Mouse (Mus musculus) lung, adult 2 months (tissue): ENCODE measurements around the gene Efna4. TPM values are rescaled to one million over a fixed set of nuclear protein-coding genes. Genes with fewer than 3 reads are reported as not detected.
A peak's percentile ranks its signal among the peaks of the same experiment; 100 is the strongest.

Experiments
- DNase-seq: peaks from one replicate; pipeline ENCODE4 v3.0.0; 2022
- H3K4me1 ChIP-seq: fragments of 200-500 bp; 2 replicates; pipeline ENCODE4 v1.6.1; 2011; ENCODE audit warnings: low read length; ENCODE audit not compliant: control insufficient read depth, insufficient read depth
- H3K4me3 ChIP-seq: fragments of 200-500 bp; replicated peaks from 2 replicates; pipeline ENCODE3; 2011; ENCODE audit warnings: low read depth, mild to moderate bottlenecking, control low read depth, low read length; ENCODE audit errors: extremely low read depth
- CTCF ChIP-seq: fragments of 200-500 bp; IDR thresholded peaks from 2 replicates; pipeline ENCODE4 v1.5.1; 2011; ENCODE audit warnings: mild to moderate bottlenecking, low read length, control low read depth; ENCODE audit not compliant: insufficient read depth
- POLR2A ChIP-seq: fragments of 200-500 bp; IDR thresholded peaks from 2 replicates; pipeline ENCODE4 v1.6.1; 2011; ENCODE audit warnings: low read depth, mild to moderate bottlenecking, control low read depth, low read length, borderline replicate concordance; ENCODE audit errors: extremely low read depth
- WGBS: fragments of 180-500 bp; shearing (Covaris S2); methylation state at CpG from one replicate; pipeline ENCODE4 v1.1.7; 2018; 5-methylcytosine and 5-hydroxymethylcytosine counted together
- polyA plus RNA-seq: library from polyadenylated mRNA; depleted of rRNA; stranded (reverse); fragments of >200 nt; gene quantifications from 2 replicates; pipeline ENCODE4 v1.2.3, GENCODE M21; 2012

Gene Efna4
- polyA plus RNA-seq, 1 experiment, result 9.3 TPM

DNA sequence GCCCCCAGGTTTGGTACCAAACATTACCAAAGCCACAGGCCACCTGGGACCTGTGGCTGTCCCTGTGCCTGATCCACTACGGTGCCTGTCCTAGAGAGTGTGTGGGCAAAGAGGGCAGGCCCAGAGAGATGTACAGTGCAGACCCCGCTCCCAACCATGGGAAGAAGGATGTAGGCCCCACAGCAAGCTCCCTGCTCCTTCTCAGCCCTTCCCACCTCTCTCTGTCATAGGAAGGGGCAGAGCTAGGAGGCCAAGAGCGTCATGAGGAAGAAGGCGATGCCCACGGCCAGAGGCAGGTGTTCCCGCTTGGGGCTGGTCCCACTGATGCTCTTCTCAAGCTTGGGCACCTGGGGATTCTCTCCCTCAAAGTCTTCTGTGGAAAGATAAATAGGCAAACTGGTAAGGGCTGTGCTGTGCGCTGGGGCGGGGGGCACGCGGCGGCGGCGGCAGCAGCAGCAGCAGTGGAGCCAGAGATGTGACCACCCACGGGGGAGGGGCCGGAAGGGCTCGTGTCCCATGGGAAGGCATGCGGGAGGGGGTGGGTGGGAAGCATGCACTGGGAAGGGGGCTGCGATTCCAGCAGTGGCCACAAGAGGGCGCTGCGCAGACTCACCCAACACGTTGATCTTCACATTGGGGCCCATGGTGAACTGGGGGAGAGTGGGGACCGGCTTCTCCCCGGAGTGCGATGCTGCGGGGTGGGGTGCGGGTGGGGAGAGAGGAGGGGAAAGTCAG lies 22.5 kb downstream of the Efna4 start:
- 6% methylated on average over 25 of the region's 26 CpGs for WGBS
- TF ChIP-seq POLR2A (peak; percentile 32; the same call in 1 of the 2 replicates), CTCF (peak; percentile 89)
- Histone ChIP-seq H3K4me3 (peak overlapping the region; percentile 25), H3K4me1 (peaks cover 14% of the 10 kb centered on the region)
- DNase-seq, result peak; percentile 81

DNA sequence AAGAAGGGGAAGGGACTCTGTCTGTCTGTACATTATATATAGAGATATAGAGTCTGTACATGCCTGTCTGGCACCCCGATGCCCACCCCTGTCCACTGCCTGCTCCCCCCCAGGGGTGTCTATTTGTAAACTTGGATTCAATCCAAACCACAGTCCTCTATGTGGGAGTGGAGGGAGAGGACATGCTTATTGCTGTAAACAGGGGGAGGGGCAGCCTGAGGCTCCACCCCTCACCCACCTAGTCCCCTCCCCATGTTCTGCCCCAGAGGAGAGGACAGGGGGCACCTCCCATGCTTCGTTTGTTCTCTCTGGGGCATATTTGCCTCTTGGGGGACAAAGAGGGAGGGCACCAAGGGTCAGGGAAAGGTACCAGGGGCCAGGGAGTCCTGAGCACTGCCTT lies 23.0 kb downstream of the Efna4 start:
- TF ChIP-seq CTCF (no peak), POLR2A (no peak)
- 29% methylated on average over 2 of the region's 2 CpGs for WGBS
- H3K4me1 ChIP-seq, result peaks cover 14% of the 10 kb centered on the region
- no peak overlapping the region for H3K4me3 ChIP-seq
- peak; percentile 57 for DNase-seq

DNA sequence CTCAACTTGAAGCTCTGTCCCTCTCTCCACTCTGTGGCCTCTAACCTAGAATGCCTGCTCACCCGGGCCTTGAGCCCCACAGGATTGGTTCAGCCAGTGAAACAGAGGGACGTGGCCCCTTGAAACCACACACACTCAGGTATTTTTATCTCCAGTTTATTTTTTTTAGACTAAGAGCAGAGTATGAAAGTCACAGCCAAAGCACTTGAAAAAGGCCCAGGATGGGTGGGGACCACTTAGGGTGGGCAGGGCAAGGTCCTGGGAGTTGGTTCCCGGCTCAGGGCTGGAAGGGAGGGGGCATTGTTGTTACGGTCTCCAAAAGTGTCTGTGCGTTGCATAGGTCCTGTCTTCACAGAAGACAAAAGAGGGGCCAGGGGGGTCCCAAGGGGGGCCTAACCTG lies 23.5 kb downstream of the Efna4 start:
- Histone ChIP-seq H3K4me1 (peaks cover 14% of the 10 kb centered on the region), H3K4me3 (no peak overlapping the region)
- TF ChIP-seq CTCF (no peak), POLR2A (no peak)
- peak; percentile 62 for DNase-seq
- 45% methylated on average over 5 of the region's 5 CpGs for WGBS

DNA sequence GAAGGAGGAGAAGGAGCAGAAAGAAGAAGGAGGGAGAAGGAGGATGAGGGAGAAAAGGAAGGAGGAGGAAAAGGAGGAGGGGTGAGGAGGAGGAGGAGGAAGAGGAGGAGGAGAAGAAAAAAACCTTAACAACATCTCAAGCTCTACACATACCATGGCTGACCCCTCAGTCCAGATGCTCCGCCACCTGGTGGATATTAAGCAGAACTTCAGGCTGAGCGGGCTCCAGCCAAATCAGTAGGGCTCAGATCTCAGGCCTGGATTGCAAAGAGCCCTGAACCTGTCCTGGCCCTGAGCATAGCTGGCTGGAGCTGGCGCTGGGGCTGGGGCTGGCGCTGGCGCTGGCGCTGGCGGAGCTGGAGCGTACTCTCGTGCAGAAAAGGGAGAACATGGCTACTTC lies 29.7 kb downstream of the Efna4 start:
- peak; percentile 60 for DNase-seq
- WGBS, result 5% methylated on average over 9 of the region's 9 CpGs

DNA sequence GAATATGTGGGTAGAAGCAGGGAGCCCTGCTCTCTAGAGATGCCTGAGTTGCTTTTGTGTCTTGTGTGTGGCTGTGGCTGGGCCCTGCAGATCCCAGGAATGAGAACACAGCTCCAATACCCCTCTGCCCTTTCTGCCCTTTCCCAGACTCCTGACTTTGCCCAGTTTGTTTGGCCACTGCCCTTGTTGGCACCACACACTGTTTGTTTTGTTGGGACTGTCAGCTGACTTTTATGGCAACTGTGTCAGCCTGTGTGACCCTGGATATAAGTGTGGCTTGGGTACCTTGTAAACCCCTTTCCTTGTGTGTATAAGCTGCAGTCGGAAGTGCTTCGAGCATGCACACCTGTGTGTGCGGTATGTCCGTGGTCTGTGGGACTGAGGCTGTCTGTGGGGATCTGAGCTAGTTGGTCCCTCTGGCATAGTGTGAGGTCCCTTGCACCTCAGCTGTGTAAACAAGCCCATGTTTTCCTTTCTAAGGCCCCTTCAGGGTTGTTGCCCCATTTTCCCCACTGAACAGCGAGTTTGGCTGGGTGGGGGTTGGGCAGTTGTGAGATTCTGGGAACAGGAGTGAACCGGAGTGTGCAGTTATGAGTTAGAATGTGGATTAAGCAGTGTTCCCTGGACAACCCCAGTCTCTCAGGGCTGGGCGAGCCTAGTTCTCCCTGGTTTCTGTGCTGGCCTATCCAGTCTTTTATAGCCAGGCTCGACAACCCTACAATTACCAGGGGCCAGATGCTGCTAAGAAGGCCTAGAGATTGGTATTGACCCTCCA lies 32.1 kb downstream of the Efna4 start:
- peak; percentile 28 for DNase-seq
- WGBS, result 67% methylated on average over 8 of the region's 8 CpGs

More for the DNA sequence above, 29.7 kb downstream of the Efna4 start:
- Histone ChIP-seq H3K4me1 (0 out of 2 replicates have a peak, but pooled peaks cover 2% of the 10 kb centered on the region), H3K4me3 (no peak overlapping the region)
- TF ChIP-seq CTCF (peak; percentile 91), POLR2A (no peak)

DNA sequence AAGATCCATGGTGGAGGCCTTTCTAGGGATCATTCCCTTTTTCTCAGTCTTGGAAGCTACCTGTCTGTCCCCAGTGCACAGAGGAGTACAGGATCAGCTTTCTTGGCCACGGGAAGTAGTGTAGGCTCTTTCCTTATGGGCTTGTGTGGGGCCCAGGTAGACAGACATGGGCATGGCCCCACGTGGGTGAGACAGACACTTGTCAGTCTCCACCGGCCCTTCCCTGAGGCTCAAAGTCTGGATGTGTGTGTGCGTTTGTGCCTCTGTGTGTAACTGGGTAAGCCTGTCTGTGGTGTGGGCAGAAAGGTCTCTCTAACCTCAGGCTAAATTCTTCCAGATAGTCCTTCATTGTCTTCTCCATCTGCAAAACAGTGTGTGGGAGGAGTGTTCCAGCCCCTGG lies 32.7 kb downstream of the Efna4 start:
- TF ChIP-seq POLR2A (no peak), CTCF (no peak)
- Histone ChIP-seq H3K4me1 (0 out of 2 replicates have a peak, but pooled peaks cover 2% of the 10 kb centered on the region), H3K4me3 (no peak overlapping the region)
- DNase-seq, result no peak
- WGBS, result 64% methylated on average over 4 of the region's 4 CpGs

More for the DNA sequence above, 32.1 kb downstream of the Efna4 start:
- 0 out of 2 replicates have a peak, but pooled peaks cover 2% of the 10 kb centered on the region for H3K4me1 ChIP-seq
- TF ChIP-seq POLR2A (no peak), CTCF (no peak)
- H3K4me3 ChIP-seq, result no peak overlapping the region

DNA sequence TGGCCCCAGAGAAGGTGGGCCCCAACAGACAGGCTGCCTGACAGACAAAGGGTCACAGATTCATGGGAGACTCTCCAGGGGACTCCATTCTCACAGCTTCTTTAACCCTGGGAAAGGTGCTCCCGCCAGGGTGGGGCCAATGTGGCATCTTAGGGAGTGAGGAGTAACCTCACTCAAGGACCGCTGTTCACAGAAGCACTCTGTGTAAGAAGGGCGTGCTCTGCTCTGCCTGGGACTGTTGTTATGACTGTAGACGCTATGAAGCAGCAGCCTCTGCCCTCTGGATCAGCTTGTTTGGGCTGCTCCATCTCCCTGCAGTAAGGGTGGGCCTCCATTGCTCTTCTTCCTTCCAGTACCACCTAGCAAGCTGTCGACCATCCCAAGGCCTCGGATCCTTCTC lies 33.4 kb downstream of the Efna4 start:
- no peak for DNase-seq
- peaks cover 3% of the 10 kb centered on the region; the same call in 1 of the 2 replicates for H3K4me1 ChIP-seq
- TF ChIP-seq POLR2A (no peak), CTCF (no peak)
- 50% methylated on average over 6 of the region's 6 CpGs for WGBS
- H3K4me3 ChIP-seq, result no peak overlapping the region

DNA sequence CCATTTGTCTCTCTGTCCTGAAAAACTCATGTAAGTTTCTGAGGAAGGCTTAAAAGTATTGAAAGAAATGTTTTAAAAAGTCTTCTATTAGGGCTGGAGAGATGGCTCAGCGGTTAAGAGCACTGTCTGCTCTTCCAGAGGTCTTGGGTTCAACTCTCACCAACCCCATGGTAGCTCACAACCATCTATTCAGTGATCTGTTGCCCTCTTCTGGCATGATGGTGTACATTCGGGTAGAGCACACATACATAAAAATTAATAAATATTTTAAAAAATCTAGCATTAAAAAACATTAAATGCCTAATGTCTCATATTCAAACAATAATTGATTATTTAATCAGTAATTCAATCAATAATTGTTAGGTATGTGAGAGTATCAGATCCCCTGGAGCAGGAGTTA lies 37.3 kb downstream of the Efna4 start:
- TF ChIP-seq CTCF, result no peak
- no peak for TF ChIP-seq POLR2A

DNA sequence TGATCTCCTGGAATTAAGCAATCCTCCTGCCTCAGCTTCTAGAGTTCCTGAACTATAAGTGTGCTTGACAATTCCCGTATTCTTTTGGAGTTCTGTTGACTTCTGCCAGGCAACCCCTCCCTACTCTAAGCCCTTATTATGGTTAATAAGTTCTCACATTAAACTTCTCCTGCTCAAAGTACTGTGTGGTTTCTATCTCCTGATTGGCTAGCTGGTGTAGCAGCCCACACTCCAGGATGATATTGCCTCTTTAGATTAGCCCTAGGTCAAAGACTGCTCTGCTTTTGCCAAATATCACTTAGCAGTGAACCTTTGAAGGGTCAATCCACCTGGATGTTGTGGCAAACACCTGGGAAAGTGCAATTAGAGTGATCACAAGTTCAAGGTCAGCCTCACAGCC lies 37.8 kb downstream of the Efna4 start:
- H3K4me3 ChIP-seq, result no peak overlapping the region
- WGBS, result 37% methylated on average over 1 of the region's 1 CpGs
- no peak for TF ChIP-seq POLR2A
- no peak for TF ChIP-seq CTCF
- DNase-seq, result no peak
- peaks cover 6% of the 10 kb centered on the region; the same call in 1 of the 2 replicates for H3K4me1 ChIP-seq

More for the DNA sequence above, 37.3 kb downstream of the Efna4 start:
- H3K4me3 ChIP-seq, result no peak overlapping the region
- H3K4me1 ChIP-seq, result peaks cover 6% of the 10 kb centered on the region; the same call in 1 of the 2 replicates
- DNase-seq, result no peak
- 72% methylated on average over 2 of the region's 2 CpGs for WGBS

DNA sequence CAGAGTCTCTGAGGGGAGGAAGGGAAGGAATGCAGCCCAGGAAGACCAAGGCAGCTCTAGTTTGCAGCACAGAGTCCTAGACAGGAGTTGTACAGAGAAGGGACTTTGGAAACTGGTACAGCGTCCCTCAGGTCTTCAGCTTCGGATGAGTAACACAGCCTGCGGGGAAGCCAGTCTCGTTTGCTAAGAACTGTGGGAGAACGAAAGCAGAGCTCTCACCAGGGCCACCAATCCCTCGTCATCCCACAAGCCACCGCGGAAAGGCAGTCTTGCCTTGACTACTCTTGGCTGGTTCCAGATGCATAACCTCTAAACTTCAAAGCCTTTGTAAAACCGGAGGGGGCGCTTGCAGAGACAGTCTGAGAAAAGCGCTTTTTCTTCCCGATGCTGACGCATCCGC lies 38.3 kb downstream of the Efna4 start:
- Histone ChIP-seq H3K4me3 (peak overlapping the region; percentile 25), H3K4me1 (peaks cover 6% of the 10 kb centered on the region; the same call in 1 of the 2 replicates)
- 6% methylated on average over 14 of the region's 14 CpGs for WGBS
- DNase-seq, result no peak
- TF ChIP-seq CTCF (no peak), POLR2A (no peak)
